Mouse (Mus musculus): ENCODE data around the gene Glb1. TPM values are rescaled to one million over a fixed set of nuclear protein-coding genes. Genes with fewer than 3 reads are reported as not detected.
"Not testable (repeated sequence)": the region's sequence is repeated elsewhere in the genome, so short reads cannot be mapped to it uniquely, and the experiment has no call there.

Glb1 gene
- polyA plus RNA-seq, 1 experiment, result 18.0 TPM

DNA sequence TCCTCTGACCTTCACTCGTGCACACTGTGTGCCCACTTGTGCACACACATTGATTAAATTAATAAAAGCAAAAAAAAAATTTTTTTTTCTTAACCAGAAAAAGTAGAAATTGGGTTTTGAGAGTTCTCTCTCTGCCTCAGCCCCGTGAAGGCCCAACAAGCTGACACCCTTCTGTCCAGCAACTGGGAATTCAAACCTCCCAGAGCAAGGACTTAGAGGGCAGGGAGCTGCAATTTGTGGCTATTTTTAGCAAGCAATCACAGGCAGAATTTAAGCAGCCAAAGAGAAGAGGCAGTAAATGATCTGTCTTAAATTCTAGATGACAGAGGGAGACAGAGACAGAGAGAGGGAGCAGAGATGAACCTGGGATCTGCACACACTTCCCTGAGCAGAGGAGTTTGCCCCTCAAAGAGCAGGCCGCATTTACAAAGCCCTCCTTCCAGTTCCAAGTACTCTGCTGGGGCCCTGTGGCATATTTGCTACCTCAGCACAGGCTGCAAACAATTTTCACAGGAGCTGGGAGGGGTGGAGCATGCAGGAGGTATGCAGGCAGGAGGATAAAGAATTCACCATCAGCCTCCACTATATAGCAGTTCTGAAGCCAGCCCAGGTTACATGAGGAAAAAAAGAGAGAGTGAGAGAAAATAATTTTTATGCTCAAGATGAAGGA lies 12.0 kb upstream of the Glb1 start:
- no peak for TF ChIP-seq CTCF (IDR thresholded peaks at IDR 0.05; ENCODE audit: control insufficient read depth, insufficient read depth, insufficient replicate concordance, low read depth, low read length)
- no peak for TF ChIP-seq POLR2A (IDR thresholded peaks at IDR 0.05; ENCODE audit: control insufficient read depth, low read depth, low read length)
- H3K27ac ChIP-seq (ENCODE audit: control insufficient read depth, insufficient read depth, low read depth, low read length), result no peak overlapping the region
- no peaks in the 10 kb centered on the region for H3K27me3 ChIP-seq (ENCODE audit: control insufficient read depth, insufficient read depth, low read length)
- no peaks in the 10 kb centered on the region for H3K36me3 ChIP-seq (ENCODE audit: control insufficient read depth, insufficient read depth, low read length)
- H3K4me1 ChIP-seq (ENCODE audit: control insufficient read depth, insufficient read depth, low read length), result peaks cover 16% of the 10 kb centered on the region
- H3K4me3 ChIP-seq (ENCODE audit: control insufficient read depth, low read depth, low read length), result no peak overlapping the region

DNA sequence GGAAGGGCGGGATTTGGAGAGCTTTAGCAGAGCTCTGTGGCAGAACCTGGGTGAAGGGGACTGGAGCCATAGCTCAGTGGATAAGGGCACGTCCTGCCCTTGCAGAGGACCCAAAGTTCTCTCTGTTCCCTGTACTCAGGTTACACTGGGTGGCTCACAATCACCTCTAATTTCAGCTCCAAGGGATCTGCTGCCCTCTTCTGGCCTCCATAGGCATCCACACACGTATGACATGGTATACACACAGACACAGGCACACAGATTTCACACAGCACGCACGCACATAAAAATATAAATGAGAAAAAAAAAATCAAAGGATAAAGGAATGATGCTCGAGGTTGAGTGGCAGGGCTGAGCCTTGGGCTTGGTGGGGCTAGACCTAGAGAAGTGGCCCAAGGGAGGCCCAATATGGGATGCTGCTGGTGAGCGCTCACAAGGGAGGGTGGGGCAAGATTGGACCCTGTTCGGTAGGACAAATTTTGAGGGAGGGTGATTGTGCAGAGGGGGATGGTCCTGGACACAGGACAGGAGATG lies 11.4 kb upstream of the Glb1 start:
- Histone ChIP-seq H3K4me3 (ENCODE audit: control insufficient read depth, low read depth, low read length) (peak overlapping the region; percentile 69), H3K27ac (ENCODE audit: control insufficient read depth, insufficient read depth, low read depth, low read length) (no peak overlapping the region), H3K36me3 (ENCODE audit: control insufficient read depth, insufficient read depth, low read length) (no peaks in the 10 kb centered on the region), H3K27me3 (ENCODE audit: control insufficient read depth, insufficient read depth, low read length) (no peaks in the 10 kb centered on the region), H3K4me1 (ENCODE audit: control insufficient read depth, insufficient read depth, low read length) (peaks cover 16% of the 10 kb centered on the region)
- TF ChIP-seq POLR2A (IDR thresholded peaks at IDR 0.05; ENCODE audit: control insufficient read depth, low read depth, low read length), result no peak
- peak; percentile 14; the same call in 1 of the 2 replicates for TF ChIP-seq CTCF (IDR thresholded peaks at IDR 0.05; ENCODE audit: control insufficient read depth, insufficient read depth, insufficient replicate concordance, low read depth, low read length)

GRCm38 (mm10) chr9:114389905-114390748 lies 10.7 kb upstream of the Glb1 start, which contains the start of gene Crtap:
Gene Crtap (minus strand): TSS chr9:114390675.
- Histone ChIP-seq H3K27me3 (ENCODE audit: control insufficient read depth, insufficient read depth, low read length) (no peaks in the 10 kb centered on the region), H3K36me3 (ENCODE audit: control insufficient read depth, insufficient read depth, low read length) (no peaks in the 10 kb centered on the region), H3K27ac (ENCODE audit: control insufficient read depth, insufficient read depth, low read depth, low read length) (peak within 1 kb of the TSS; percentile 51), H3K4me3 (ENCODE audit: control insufficient read depth, low read depth, low read length) (peak within 1 kb of the TSS; percentile 85), H3K4me1 (ENCODE audit: control insufficient read depth, insufficient read depth, low read length) (peaks cover 14% of the 10 kb centered on the region)
- TF ChIP-seq POLR2A (IDR thresholded peaks at IDR 0.05; ENCODE audit: control insufficient read depth, low read depth, low read length) (peak; percentile 44; the same call in 1 of the 2 replicates), CTCF (IDR thresholded peaks at IDR 0.05; ENCODE audit: control insufficient read depth, insufficient read depth, insufficient replicate concordance, low read depth, low read length) (no peak)

DNA sequence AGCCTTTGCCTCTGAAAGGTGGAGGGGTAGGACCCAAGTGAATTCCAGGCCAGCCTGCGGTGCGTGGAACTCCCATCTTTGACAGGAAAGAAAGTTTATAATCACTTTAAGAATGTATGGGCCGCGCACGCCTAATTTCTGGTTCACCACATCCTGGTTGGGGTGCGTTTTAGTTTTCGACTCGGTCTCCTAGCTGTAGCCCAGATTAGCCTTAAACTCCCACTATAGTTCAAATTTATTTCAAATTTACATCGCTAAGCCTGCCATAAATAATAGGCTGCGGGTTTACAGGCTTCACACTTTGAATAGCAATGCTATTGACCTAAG lies 10.2 kb upstream of the Glb1 start:
- Histone ChIP-seq H3K4me1 (ENCODE audit: control insufficient read depth, insufficient read depth, low read length) (peaks cover 14% of the 10 kb centered on the region), H3K27ac (ENCODE audit: control insufficient read depth, insufficient read depth, low read depth, low read length) (no peak overlapping the region), H3K36me3 (ENCODE audit: control insufficient read depth, insufficient read depth, low read length) (no peaks in the 10 kb centered on the region), H3K4me3 (ENCODE audit: control insufficient read depth, low read depth, low read length) (peak overlapping the region; percentile 85), H3K27me3 (ENCODE audit: control insufficient read depth, insufficient read depth, low read length) (no peaks in the 10 kb centered on the region)
- TF ChIP-seq POLR2A (IDR thresholded peaks at IDR 0.05; ENCODE audit: control insufficient read depth, low read depth, low read length) (no peak), CTCF (IDR thresholded peaks at IDR 0.05; ENCODE audit: control insufficient read depth, insufficient read depth, insufficient replicate concordance, low read depth, low read length) (no peak)

- H3K36me3 ChIP-seq (ENCODE audit: control insufficient read depth, insufficient read depth, low read length); H3K27ac ChIP-seq (ENCODE audit: control insufficient read depth, insufficient read depth, low read depth, low read length); H3K4me1 ChIP-seq (ENCODE audit: control insufficient read depth, insufficient read depth, low read length); H3K4me3 ChIP-seq (ENCODE audit: control insufficient read depth, low read depth, low read length); H3K27me3 ChIP-seq (ENCODE audit: control insufficient read depth, insufficient read depth, low read length): not testable (repeated sequence)
Measured at GRCm38 (mm10) chr9:114394136-114394535, 6.7 kb upstream of the Glb1 start.

DNA sequence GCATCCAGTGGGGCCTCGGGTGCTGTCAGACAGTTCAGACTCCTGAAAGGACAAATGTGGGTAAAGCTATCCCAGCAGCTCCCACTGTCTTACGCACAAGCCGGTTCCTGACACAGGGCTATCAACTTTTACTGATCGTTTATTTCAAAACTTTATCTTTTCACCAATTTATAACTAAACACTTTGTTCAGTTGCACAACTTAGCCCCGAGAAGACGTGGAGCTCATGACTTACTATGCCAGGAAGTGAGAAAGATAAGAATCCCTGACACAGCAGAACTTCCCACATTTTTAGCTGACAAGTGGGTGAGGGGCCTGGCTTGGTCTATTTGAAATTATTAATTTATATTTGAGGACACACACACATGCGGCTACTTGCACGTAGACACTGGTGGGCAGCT lies 6.2 kb upstream of the Glb1 start:
- Histone ChIP-seq H3K4me1 (ENCODE audit: control insufficient read depth, insufficient read depth, low read length) (peaks cover 5% of the 10 kb centered on the region), H3K27ac (ENCODE audit: control insufficient read depth, insufficient read depth, low read depth, low read length) (no peak overlapping the region), H3K36me3 (ENCODE audit: control insufficient read depth, insufficient read depth, low read length) (no peaks in the 10 kb centered on the region), H3K4me3 (ENCODE audit: control insufficient read depth, low read depth, low read length) (no peak overlapping the region), H3K27me3 (ENCODE audit: control insufficient read depth, insufficient read depth, low read length) (no peaks in the 10 kb centered on the region)
- no peak for TF ChIP-seq CTCF (IDR thresholded peaks at IDR 0.05; ENCODE audit: control insufficient read depth, insufficient read depth, insufficient replicate concordance, low read depth, low read length)
- TF ChIP-seq POLR2A (IDR thresholded peaks at IDR 0.05; ENCODE audit: control insufficient read depth, low read depth, low read length), result no peak

- no peak overlapping the region for H3K4me3 ChIP-seq (ENCODE audit: control insufficient read depth, low read depth, low read length)
- TF ChIP-seq CTCF (IDR thresholded peaks at IDR 0.05; ENCODE audit: control insufficient read depth, insufficient read depth, insufficient replicate concordance, low read depth, low read length) (no peak), POLR2A (IDR thresholded peaks at IDR 0.05; ENCODE audit: control insufficient read depth, low read depth, low read length) (no peak)
- no peak overlapping the region for H3K27ac ChIP-seq (ENCODE audit: control insufficient read depth, insufficient read depth, low read depth, low read length)
- no peaks in the 10 kb centered on the region for H3K36me3 ChIP-seq (ENCODE audit: control insufficient read depth, insufficient read depth, low read length)
- H3K27me3 ChIP-seq (ENCODE audit: control insufficient read depth, insufficient read depth, low read length), result no peaks in the 10 kb centered on the region
- peaks cover 5% of the 10 kb centered on the region for H3K4me1 ChIP-seq (ENCODE audit: control insufficient read depth, insufficient read depth, low read length)
Measured at GRCm38 (mm10) chr9:114395258-114395657, 5.6 kb upstream of the Glb1 start.
